Mouse (Mus musculus) C2C12 (cell line): ENCODE results near the gene Gm4869.
A peak's percentile ranks its signal among the peaks of the same experiment; 100 is the strongest.

ENCODE experiments used
- CEBPB ChIP-seq: IDR thresholded peaks from one replicate; pipeline ENCODE4 v1.6.1; 2011; ENCODE audit warnings: low read depth, mild to moderate bottlenecking, control low read depth, moderate library complexity
- CTCF ChIP-seq: IDR thresholded peaks from one replicate; pipeline ENCODE4 v1.5.1; 2011; ENCODE audit not compliant: control insufficient read depth, insufficient read depth, insufficient read length
- FOSL1 ChIP-seq: IDR thresholded peaks from one replicate; pipeline ENCODE4 v1.8.0; 2011; ENCODE audit warnings: mild to moderate bottlenecking, low read length; ENCODE audit not compliant: poor library complexity, insufficient read depth, severe bottlenecking
- MAX ChIP-seq: IDR thresholded peaks from one replicate; pipeline ENCODE4 v1.6.1; 2011; ENCODE audit warnings: mild to moderate bottlenecking, control low read depth
- MYOD1 ChIP-seq: IDR thresholded peaks from one replicate; pipeline ENCODE4 v1.6.1; 2011; ENCODE audit warnings: low read depth; ENCODE audit not compliant: control insufficient read depth, insufficient read length
- MYOG ChIP-seq: IDR thresholded peaks from one replicate; pipeline ENCODE4 v1.6.1; 2011; ENCODE audit not compliant: control insufficient read depth, insufficient read length; ENCODE audit errors: extremely low read depth
- USF1 ChIP-seq: IDR thresholded peaks from one replicate; pipeline ENCODE4 v1.6.1; 2011; ENCODE audit warnings: low read depth, mild to moderate bottlenecking, control low read depth, moderate library complexity

DNA sequence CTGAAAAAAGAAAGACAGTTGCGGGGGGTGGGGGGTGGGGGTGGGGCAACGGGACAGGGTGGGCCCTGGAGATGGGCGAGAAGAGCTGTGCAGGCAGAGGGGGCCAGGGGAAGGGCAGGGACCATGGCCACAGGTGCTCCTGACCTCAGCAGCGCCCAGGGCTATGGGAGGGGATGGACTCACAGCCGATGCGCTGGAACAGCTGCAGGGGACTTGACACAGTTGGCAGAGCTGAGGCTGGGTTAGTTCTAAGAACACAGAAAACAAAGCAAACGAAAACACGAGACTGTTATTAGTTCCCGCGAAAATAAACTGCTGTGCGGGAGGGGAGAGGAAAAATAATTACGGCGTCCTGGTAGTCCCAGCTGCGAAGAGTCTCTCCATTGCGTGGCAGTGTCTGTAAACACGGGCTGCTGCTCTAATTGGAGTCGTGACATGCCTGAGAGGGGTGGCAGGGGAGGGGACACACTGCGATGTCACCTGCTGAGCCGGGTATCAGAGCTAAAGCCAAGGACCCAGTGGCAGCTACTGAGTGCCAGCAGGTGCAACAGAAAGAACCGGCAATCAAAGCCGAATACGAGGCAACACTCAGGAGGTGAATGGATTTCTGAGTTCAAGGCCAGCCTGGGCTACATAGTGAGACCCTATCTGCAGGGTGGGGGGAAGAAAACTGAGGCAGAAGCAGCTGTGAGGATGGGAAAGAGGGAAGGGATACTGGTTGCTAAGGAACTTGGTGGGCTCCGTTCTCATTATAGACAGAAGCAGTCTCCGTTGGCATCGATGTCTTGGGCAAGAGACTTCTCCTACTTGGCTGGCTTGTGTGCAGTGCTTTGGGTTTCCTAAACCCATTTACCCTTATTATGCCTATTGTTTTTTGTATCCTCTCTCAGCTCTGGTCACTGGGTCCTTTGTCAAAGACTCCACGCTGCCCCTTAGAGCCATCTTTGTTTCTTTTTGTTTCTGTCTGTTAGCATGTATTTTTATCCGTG lies 64.9 kb downstream of the Gm4869 start:
- TF ChIP-seq CTCF, result no peak
- peak; percentile 38 for TF ChIP-seq MYOD1
- TF ChIP-seq MAX, result no peak
- no peak for TF ChIP-seq MYOG
- no peak for TF ChIP-seq USF1
- no peak for TF ChIP-seq CEBPB
- no peak for TF ChIP-seq FOSL1
